ENCODE assay signal across 12 mouse cellular contexts in the genomic region with DNA sequence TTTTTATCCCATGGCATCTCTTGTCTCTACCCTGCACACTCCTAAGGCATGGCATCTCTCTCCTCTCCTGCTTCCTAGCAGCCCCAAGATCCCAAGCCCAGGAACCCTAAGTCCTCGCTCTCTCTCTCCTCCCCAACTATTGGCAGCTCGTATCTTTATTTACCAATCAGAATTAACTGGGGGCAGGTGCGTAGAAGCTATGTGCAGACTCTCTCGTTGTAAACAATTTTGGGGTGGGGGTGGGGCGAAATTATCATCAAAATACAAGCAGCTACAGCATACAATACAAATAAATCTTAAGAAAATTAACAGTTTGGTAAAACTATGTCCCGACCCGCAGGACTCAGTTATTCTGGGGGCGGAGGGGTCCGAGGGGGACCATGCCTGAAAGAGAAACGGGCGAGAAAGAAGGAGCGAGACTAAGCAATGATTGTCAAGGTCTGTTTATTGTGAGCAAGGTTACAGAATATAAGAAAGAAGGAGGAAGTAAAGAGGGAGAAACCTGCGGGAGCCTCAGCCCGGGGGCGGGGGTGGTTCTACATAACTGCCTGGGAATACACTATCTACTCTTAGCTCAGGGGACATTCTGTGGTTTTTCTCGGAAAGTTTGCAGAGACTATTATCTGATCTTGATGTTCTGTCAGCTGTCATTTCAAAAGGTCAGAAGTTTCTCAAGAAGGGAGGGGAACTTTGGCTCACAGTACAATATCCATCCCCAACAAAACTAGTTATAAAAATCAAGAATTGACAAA. TPM values are rescaled to one million over a fixed set of nuclear protein-coding genes. Genes with fewer than 3 reads are reported as not detected.
A peak's percentile ranks its signal among the peaks of the same experiment; 100 is the strongest.
DNase-seq lines count a peak whose midpoint lies in the region; ATAC-seq and TF ChIP-seq lines count a peak whose summit lies in the region.
"Had no signal": no experiment of that assay in that cellular context is flagged by ENCODE, and none has a peak within 500 bp of the region (broad histone marks: within the 10 kb centered on the region; RNA-seq: fewer than 3 reads in every experiment).

No protein-coding gene starts in this region.

- TF ChIP-seq RAD21 in MEL (IDR thresholded peaks at IDR 0.05; ENCODE audit: low read depth, low read length): no peak

- H3K27me3 ChIP-seq in MEL (ENCODE audit: control insufficient read depth in 1 of 2, insufficient read depth in 2 of 2, low read length in 2 of 2): no peaks in the 10 kb centered on the region
- H3K27me3 ChIP-seq: hindbrain, embryonic 13.5 days had no signal

- peaks cover 32 to 48% of the 10 kb centered on the region in 2 experiments for H3K4me1 ChIP-seq in MEL (ENCODE audit: control insufficient read depth in 1 of 2, insufficient read depth in 2 of 2, low read length in 2 of 2)
- H3K4me1 ChIP-seq: hindbrain, embryonic 13.5 days had no signal

- no peaks in the 10 kb centered on the region; the same call in 1 of the 2 replicates for H3K79me2 ChIP-seq in MEL (ENCODE audit: control insufficient read depth, insufficient read depth, low read length, poor library complexity)

- no peaks in the 10 kb centered on the region; the same call in 1 of the 2 replicates for H3K9me3 ChIP-seq in MEL (replicated peaks; ENCODE audit: insufficient read depth, low read length)
- H3K9me3 ChIP-seq: hindbrain, embryonic 13.5 days had no signal

- peaks cover 0 to 47% of the 10 kb centered on the region in 2 experiments; a peak in 2 of 4 replicates for H3K36me3 ChIP-seq in MEL (ENCODE audit: control insufficient read depth in 1 of 2, insufficient read depth in 2 of 2, low read length in 2 of 2)
- H3K36me3 ChIP-seq: hindbrain, embryonic 13.5 days had no signal

- H3K27ac ChIP-seq in MEL (ENCODE audit: control insufficient read depth, low read depth, low read length): peak overlapping the region; percentile 99
- H3K27ac ChIP-seq: hindbrain, embryonic 13.5 days had no signal

- DNase-seq in MEL (ENCODE audit: low read depth, low spot score): peak; percentile 95
- DNase-seq in induced T-regulatory cell, adult 2 months (ENCODE audit: low read depth): peak; percentile 92
- DNase-seq in lung, postnatal 14 days: peak; percentile 24
- DNase-seq in thymus, adult 18-20 months: peak; percentile 16 to 54
- DNase-seq in adrenal gland, postnatal 4 days (ENCODE audit: low spot score in 2 of 2): no peak
- DNase-seq in left cerebral cortex, adult 11 months (ENCODE audit: low spot score): no peak
- DNase-seq: layer of hippocampus, postnatal 36 days had no signal

- H3K4me3 ChIP-seq in MEL (ENCODE audit: control insufficient read depth in 1 of 2, insufficient read depth in 1 of 2, low read depth in 2 of 2, low read length in 2 of 2): peak overlapping the region; percentile 44 to 57
- H3K4me3 ChIP-seq: hindbrain, embryonic 13.5 days had no signal

- no peak for ATAC-seq in erythroblast, adult 5-6 weeks (replicated peaks; ENCODE audit: low FRiP score, poor library complexity, severe bottlenecking)

- H3K9ac ChIP-seq in MEL (ENCODE audit: control insufficient read depth, low read depth, low read length, poor library complexity, severe bottlenecking): peak overlapping the region; percentile 64
- H3K9ac ChIP-seq: hindbrain, embryonic 13.5 days had no signal

- TF ChIP-seq EP300 in MEL (IDR thresholded peaks at IDR 0.05; ENCODE audit: low read depth in 1 of 2, low read length in 2 of 2): peak; percentile 82 to 93

- TF ChIP-seq CTCF in MEL (IDR thresholded peaks at IDR 0.05 in 2 of 3, conservative IDR thresholded peaks at IDR 0.05 in 1 of 3; ENCODE audit: control insufficient read depth in 1 of 3, insufficient read depth in 1 of 3, low read depth in 2 of 3, low read length in 3 of 3, poor library complexity in 1 of 3, severe bottlenecking in 1 of 3): no peak

- TF ChIP-seq POLR2A in MEL (IDR thresholded peaks at IDR 0.05; ENCODE audit: control insufficient read depth in 1 of 2, insufficient read depth in 1 of 2, low read depth in 1 of 2, low read length in 2 of 2, poor library complexity in 1 of 2): peak; percentile 36 to 58; a peak in 2 of 4 replicates

TF ChIP-seq in MEL, 35 proteins besides CTCF, POLR2A, EP300 and RAD21:
- TF ChIP-seq ETS1 (IDR thresholded peaks at IDR 0.05; ENCODE audit: low read depth, low read length) (peak; percentile 97), GABPA (IDR thresholded peaks at IDR 0.05; ENCODE audit: low read depth, low read length) (no peak), SIN3A (IDR thresholded peaks at IDR 0.05; ENCODE audit: low read length) (peak; percentile 82), ZMIZ1 (IDR thresholded peaks at IDR 0.05; ENCODE audit: low read depth, low read length) (no peak; the same call in 1 of the 2 replicates), CHD1 (IDR thresholded peaks at IDR 0.05; ENCODE audit: low read depth, low read length) (0 out of 2 replicates have a peak, but pooled peaks have one; percentile 7), GATA1 (IDR thresholded peaks at IDR 0.05; ENCODE audit: low read depth, low read length) (peak; percentile 89), MXI1 (IDR thresholded peaks at IDR 0.05; ENCODE audit: low read depth, low read length) (0 out of 2 replicates have a peak, but pooled peaks have one; percentile 7), POLR2AphosphoS5 (IDR thresholded peaks at IDR 0.05; ENCODE audit: borderline replicate concordance, low read depth, low read length) (no peak), UBTF (IDR thresholded peaks at IDR 0.05; ENCODE audit: borderline replicate concordance, insufficient read depth, low read depth, low read length) (no peak), ZKSCAN1 (IDR thresholded peaks at IDR 0.05; ENCODE audit: low read depth, low read length) (no peak), JUND (IDR thresholded peaks at IDR 0.05; ENCODE audit: low read depth, low read length) (peak; percentile 54; the same call in 1 of the 2 replicates), MYB (IDR thresholded peaks at IDR 0.05; ENCODE audit: low read depth, low read length) (peak; percentile 67), TCF12 (IDR thresholded peaks at IDR 0.05; ENCODE audit: low read depth, low read length) (peak; percentile 75), TAL1 (IDR thresholded peaks at IDR 0.05; ENCODE audit: low read length) (peak; percentile 56)
TF ChIP-seq in MEL: peak in this region for 9.

RNA-seq across cellular contexts. Expression of gene Khdc1a, which starts 16.0 kb away (rescaled TPM):
- 0.08 TPM in 1 of 2 replicates, not detected in the other for total RNA-seq in MEL (2012; rRNA removed)
- polyA plus RNA-seq in MEL (2012; ENCODE audit: insufficient read depth in 1 of 2, insufficient read length in 2 of 2, low read depth in 1 of 2, low replicate concordance in 2 of 2, missing spikeins in 1 of 2): not detected
- total RNA-seq in erythroblast, adult 5-6 weeks (2015; ENCODE audit: low replicate concordance): not detected in 2 replicates
- total RNA-seq in erythroblast, adult 5-6 weeks (2017; ENCODE audit: low replicate concordance): not detected in 2 replicates
- not detected for total RNA-seq in adrenal gland, postnatal 4 days (2021)
- total RNA-seq: gastrocnemius, adult 8-10 months; layer of hippocampus, postnatal 36 days had no signal
- polyA plus RNA-seq: embryonic facial prominence, embryonic 14.5 days; hindbrain, embryonic 13.5 days had no signal

RNA-seq across cellular contexts. Expression of gene Khdc1c, which starts 34.7 kb away (rescaled TPM):
- 0.10 TPM in 1 of 2 replicates, not detected in the other for total RNA-seq in MEL (2012; rRNA removed)
- polyA plus RNA-seq in MEL (2012; ENCODE audit: insufficient read depth in 1 of 2, insufficient read length in 2 of 2, low read depth in 1 of 2, low replicate concordance in 2 of 2, missing spikeins in 1 of 2): under 1 TPM in 1 of 2 experiments, not detected in 1; 0.10 TPM
- not detected in 2 replicates for total RNA-seq in erythroblast, adult 5-6 weeks (2015; ENCODE audit: low replicate concordance)
- total RNA-seq in erythroblast, adult 5-6 weeks (2017; ENCODE audit: low replicate concordance): not detected in 2 replicates
- total RNA-seq in adrenal gland, postnatal 4 days (2021): not detected
- total RNA-seq: gastrocnemius, adult 8-10 months; layer of hippocampus, postnatal 36 days; neutrophil, adult 5-6 weeks had no signal
- polyA plus RNA-seq: embryonic facial prominence, embryonic 14.5 days; hindbrain, embryonic 13.5 days had no signal

RNA-seq across cellular contexts. Expression of gene Khdc1b, which starts 50.0 kb away (rescaled TPM):
- total RNA-seq in MEL (2012; rRNA removed): not detected in 2 replicates
- polyA plus RNA-seq in MEL (2012; ENCODE audit: insufficient read depth in 1 of 2, insufficient read length in 2 of 2, low read depth in 1 of 2, low replicate concordance in 2 of 2, missing spikeins in 1 of 2): not detected
- 0.63 TPM in 1 of 2 replicates, not detected in the other for total RNA-seq in erythroblast, adult 5-6 weeks (2015; ENCODE audit: low replicate concordance)
- 0.17 TPM in 1 of 2 replicates, not detected in the other for total RNA-seq in erythroblast, adult 5-6 weeks (2017; ENCODE audit: low replicate concordance)
- total RNA-seq in adrenal gland, postnatal 4 days (2021): not detected
- total RNA-seq: gastrocnemius, adult 8-10 months; layer of hippocampus, postnatal 36 days had no signal
- polyA plus RNA-seq: embryonic facial prominence, embryonic 14.5 days; hindbrain, embryonic 13.5 days had no signal

Comparison
In these comparisons a context has a peak if more than half of its experiments do, and no peak if none do; other contexts are left out.
1. DNase-seq: peak in MEL (single experiment), induced T-regulatory cell, adult 2 months (single experiment), lung, postnatal 14 days (single experiment) and thymus, adult 18-20 months (2 of 2); none in adrenal gland, postnatal 4 days (0 of 2) and left cerebral cortex, adult 11 months (single experiment).